Mouse (Mus musculus) granulocyte monocyte progenitor cell, adult 5-6 weeks (primary cell): Measurements from ENCODE around the gene Tnf. TPM values are rescaled to one million over a fixed set of nuclear protein-coding genes. Genes with fewer than 3 reads are reported as not detected.
A peak's percentile ranks its signal among the peaks of the same experiment; 100 is the strongest.

Experiments used
- ATAC-seq: replicated peaks from 2 replicates; pipeline ENCODE4 v1.8.0; 2016; ENCODE audit warnings: mild to moderate bottlenecking, moderate TSS enrichment, inconsistent platforms; ENCODE audit not compliant: poor library complexity, severe bottlenecking
- total RNA-seq, 2 experiments: library from RNA; stranded (forward) in 1 of 2; stranded (reverse) in 1 of 2; fragments of 200-712, 200-1000 nt in 1 of 2; fragments of >200 nt in 1 of 2; fragmentation: Nextera tagmentation in 1 of 2; gene quantifications; 2 replicates each; pipeline ENCODE4 v1.2.3; 2014 to 2017

Gene Tnf
- total RNA-seq, 2 experiments from 2014 or later, result 5.9 to 15.2 TPM

DNA sequence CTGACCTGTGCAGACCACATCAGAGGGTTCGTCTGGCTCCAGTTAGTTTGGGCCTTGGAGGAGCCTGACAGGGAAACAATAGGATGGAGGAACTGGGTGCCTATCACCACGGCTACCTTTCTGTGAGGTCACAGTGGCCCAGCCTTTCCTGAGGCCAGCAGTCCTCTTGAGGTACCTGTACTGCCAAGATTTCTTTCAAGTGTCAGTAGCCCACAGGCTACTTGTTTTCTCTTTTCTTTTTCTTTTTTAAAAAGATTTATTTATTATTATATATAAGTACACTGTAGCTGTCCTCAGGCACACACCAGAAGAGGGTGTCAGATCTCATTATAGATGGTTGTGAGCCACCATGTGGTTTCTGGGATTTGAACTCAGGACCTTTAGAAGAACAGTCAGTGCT lies 25.8 kb downstream of the Tnf start, which contains the start of gene Aif1:
Aif1 (minus strand) TSS at position 101 of the 400 bp plus-strand sequence.
- ATAC-seq, result no peak

DNA sequence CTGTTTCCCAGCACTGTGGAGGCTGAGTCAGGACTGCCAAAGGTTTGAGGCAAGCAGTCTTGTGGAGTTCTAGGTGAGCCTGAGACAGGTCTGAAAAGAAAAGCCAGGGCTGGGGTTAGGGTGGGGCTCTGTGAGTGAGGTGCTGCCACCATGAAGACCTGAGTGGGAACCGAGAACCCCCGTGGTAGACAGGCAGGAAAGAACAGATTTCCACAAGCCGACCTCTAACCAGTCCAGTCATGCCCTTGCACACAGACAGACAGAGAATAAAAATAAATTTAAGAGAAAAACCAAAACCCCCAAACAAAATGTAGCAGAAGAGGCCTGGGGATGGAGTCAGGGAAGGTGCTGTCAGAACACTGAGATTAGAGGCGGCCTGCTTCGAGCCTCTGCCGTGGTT lies 26.4 kb downstream of the Tnf start:
- no peak for ATAC-seq

DNA sequence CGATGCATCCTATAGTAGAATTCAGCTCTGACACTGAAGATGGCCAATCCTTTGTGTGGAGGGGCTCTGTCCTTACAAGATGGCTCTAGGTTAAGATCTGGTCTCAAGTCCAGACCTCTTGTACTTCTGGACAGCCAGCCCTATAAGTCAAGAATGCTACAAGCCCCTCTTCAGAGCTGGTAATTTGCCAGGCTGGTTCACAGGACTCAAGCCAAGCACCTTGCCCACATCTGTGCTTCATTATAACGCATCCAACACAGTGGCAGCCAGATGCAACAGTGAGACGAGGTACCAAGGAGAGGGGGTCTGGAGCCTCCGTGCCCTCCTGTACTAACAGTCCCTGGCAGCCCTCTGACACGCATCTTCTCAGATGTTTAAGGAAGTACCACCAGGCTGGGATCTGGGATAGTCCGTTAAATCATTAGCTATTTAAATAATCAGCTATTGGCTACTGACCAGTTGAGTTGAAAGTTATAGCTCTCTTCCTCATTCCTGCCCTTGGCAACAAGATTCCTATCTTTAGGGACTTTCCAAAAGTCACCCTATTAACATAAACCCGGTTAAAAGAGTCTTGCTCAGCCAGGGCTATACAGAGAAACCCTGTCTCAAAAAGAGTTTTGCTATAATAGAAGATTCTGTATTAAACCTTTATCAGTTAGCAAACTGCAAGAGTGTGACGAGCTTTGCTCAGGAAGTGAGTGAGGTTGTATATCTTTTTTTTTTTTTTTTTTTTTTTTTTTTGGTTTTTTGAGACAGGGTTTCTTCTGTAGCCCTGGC lies 27.4 kb downstream of the Tnf start:
- ATAC-seq, result no peak

DNA sequence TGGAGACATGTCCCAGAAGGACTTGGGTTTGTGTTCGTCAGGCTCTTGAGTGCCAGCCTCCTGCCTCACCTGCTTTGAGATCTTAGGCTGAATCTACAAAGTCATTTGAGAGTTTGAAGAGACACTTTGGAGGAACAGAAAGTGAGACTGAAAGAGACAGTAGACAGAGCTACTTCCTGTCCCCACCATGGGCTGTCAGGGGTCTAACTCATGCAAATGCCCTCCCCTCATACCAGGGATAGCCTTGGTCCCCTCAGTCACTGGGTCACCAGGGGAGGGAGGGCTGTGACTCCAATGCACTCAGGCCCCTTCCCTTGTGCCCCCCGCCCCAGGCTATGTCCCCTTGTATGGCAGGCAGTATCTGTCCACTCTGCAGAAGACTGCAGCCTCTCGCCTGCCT lies 28.5 kb downstream of the Tnf start:
- ATAC-seq, result peak; percentile 63

DNA sequence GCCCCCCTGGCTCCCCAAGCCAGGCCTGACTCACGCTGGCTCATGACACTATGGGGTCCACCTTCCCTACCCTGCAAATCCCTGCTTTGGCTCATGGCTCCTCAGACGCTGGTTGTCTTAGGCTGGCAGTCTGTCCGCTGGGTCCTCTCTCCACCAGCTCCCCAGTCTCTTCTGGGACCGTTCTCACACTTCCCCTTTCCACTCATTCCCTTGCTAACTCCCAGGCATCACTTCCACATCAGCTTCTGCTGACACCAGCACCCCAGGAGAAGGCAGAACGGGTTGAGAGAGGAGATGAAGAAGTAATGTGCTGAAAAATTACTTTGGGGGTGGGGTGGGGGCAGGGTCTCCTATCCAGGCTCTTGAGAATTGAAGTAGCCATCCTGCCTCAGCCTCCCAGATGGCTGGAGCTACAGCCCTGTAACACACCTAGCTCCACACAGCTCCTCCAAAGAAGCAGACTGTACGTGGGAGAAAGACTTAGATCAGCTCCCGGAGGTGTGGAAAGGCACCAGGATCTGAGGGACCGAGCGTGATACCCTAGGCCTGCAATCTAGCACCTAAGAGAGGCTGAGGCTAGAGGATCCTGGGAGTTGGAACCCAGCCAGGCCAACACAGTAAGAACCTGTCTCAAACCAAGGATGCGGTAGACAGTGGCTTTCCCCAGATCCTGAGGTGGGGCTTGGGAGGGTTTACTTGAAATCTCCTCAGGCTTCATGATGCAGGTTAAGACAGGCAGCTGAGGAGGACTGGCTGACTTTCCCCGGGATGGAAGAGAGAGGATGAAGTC lies 29.2 kb downstream of the Tnf start:
- ATAC-seq, result peak; percentile 85

DNA sequence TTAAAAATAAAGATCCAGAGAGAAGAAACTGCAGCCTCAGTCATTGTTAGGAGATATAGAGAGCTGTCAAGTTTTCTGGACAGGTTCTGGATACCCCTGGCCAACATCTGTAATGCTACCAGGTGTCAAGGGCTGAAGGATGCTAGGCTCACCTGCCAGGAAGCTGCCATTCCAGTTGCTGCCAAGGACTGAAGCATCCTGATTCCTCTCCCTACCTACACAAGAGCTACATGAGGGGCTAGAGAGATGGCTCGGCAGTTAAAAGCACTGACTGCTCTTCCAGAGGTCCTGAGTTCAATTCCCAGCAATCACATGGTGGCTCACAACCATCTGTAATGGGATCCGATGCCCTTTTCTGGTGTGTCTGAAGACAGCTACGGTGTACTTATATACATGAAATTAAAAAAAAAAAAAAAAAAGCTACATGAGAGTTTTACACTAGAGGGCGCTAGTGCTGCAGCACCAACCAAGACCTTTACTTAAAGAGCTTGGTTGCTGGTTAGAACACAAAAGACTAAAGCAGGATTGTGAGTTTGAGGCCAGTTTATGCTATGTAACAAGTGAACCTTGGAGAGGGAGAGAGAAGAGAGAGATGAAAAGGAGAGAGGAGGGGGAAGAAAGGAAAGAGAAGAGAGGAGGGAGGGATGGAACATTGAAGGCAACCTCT lies 33.1 kb downstream of the Tnf start:
- no peak for ATAC-seq

DNA sequence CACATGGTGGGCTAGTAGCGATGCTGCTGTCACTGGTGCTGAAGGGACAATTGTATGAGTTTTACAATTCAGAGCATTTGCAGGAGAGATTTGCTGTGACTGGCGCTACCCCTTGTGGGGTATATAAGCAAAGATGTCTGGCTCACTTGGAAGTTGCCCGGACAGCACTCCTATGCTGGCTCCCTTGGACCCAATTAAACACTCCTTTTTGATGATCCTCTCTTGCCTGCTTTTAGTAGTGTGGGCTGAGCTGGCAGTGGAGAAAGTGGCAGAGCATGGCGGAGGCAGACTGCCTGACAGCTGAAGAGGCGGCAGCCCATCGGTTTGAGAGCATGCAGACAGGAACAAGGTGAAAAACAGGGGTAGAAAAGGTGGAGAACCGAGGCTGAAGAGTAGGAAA lies 34.0 kb downstream of the Tnf start:
- ATAC-seq, result no peak

DNA sequence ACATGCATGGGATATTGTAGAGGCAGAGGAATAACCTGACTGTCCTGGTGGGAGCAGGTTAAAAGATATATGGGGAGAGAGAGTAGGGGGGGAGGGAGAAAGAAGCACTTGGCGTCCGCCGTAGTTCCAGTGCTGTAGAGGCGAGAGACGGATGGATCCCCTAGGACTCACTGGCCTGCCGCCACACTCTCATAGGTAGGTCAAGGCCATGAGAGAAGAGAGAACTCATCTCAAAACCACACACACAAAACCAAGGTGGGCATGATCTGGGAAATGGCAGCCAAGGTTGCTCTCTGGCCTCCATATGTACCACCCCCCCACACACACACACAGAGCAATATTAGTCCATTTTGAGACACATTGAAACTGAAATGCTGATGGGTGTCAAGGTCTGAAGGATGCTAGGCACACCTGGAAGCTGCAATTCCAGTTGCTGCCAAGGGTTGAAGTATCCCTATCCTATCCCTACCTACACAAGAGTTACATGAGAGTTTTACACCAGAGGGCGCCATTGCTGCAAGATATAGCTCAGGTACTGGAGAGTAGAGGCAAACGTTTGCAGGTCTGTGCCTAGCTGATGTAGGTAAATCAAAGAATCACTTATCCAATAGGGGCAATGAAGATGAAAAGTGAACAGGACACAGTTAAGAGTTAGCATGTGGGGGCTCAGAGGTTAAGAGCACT lies 35.3 kb downstream of the Tnf start:
- no peak for ATAC-seq

DNA sequence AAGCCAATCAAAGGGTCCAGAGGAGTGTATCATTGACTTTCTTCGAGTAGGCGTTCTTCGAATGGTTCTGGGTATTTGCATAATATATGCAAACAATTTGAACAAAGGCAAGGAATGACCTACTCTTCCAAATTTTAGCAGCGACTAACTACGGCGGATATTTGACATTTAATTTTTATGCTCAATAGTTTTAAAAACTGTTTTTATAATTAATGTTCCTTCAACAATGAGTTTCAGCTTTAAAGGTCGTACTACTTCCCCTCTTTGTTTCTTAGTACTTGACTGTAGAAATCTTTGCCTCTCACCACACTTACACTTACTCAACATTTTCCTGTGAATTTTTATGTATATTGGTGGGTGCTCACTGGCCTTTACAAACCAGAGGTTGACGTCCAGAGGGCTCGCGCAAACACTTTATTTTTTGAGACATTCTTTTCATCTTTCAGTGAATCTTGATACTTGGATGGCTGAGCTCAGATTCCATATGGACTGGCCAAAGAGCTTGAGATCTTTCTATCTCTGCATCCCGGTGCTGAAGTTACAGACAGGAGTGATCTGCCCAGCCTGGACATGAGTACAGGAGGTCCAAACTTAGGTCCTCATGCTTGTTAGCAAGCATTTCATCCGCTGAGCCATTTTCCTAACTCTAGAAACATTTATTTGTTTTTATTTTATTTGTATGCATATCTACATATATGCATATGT lies 36.2 kb downstream of the Tnf start:
- no peak for ATAC-seq

DNA sequence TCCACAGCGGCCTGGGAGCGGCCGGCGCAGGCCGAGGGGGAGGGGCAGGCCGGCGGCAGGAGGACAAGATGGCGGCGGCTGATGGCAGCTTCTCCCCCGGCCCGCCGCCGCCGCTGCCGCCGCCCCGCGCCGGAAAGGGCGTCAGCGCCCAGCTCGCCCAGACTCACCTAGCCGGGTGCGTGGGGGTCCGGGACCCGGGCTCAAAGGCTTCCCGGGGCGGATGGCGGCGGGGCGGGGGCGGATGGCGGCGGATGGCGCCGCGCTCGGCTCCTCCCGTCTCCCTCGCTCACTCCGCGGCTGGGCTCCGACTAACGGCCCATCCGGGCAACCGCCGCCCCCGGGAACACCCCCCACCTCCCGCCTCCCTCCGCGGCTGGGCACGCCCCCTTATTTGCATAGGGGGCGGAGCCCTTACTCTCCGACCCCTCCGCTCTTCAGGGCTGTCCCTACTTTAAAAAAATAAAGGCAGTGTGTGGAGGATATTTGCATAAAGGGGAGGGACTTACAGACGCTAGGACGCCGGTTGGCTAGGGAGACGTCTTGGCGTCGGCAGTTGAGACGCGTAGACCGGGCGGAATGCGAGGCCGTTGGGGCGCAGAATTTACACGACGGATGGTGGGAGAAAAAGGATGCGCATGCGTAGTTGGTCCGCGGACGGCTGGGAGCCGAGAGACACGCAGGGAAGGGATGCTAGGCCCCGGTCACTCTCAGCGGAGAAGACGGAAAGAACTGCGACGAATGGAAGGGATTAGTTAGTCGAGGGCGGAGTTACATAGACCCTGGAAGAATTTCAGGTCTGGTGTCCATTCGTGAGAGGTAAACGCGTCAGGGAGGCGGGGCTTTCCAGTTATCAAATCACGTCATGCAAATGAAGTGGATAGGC lies 37.0 kb downstream of the Tnf start, which contains the start of gene Prrc2a:
Prrc2a (minus strand) TSS at position 330 of the 883 bp plus-strand sequence.
- peak; percentile 86 for ATAC-seq

DNA sequence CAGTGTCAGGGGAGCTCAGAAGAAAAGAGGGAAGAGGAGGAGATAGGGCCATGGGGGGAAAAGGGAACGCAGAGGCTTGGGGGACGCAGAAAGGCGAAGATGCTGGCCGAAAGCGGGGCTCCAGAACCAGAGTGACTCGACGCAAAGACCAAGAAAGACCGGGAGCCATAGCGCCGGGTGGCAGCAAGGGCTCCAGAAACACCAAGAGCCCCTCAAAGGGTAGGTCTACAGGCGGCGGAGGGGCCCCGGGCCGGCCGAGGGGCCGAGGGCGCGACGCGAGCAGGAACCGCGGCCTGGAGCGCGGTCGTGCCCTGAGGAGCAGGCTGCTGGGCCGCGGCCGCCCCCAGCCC lies 37.6 kb downstream of the Tnf start:
- no peak for ATAC-seq

DNA sequence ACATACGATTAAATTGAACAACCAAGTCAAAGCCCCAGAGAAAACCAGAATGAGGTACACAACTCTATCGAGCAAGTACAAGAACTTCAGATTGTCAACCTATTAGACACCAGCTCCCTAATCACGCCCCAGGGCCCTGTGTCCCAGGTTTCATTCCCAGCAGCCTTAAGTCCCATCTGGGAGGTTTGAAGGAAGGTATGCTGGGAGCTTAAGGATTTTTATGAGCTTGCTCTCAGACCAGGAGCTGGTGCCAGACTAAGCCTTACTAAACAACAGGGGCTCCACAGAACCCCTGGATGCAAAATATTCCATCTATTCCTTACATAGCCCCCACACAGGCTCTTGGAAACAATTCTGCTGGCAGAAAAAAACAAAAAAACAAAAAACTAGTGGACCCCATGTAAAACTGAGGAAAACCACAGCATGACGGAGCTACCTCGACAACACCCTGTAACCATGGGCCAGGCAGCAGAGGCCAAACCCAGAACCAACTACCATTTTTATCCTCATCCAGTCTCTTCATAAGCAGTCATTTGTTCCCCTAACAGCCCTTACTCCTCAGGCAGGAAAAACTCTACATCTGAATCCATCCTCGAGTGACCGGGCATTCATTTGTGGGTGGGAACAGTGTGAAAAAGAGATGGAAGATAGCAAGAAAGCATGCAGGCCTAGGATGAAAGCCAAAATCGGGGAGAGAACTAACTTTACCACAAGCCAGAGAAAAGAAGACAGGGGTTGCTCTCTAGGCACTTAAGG lies 38.3 kb downstream of the Tnf start:
- ATAC-seq, result no peak

DNA sequence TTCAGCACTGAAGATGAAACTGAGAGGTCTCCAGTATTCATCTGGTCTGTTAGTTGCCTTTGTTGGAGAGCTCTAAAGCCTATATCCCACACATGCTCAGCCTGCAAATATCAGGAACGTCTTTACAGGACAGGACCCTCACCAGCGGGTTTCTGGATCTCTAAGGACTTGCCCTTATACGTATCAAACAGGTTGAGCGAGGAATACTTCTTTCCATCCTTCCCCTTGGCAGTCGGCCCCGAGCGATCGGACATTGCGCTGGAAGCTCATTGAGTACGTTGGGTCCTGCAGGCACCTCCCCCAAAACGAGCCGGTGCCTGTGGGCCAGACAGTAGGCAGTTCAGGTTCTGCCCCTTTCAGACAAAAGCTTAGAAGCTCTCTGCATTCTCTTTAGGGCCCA lies 39.1 kb downstream of the Tnf start:
- no peak for ATAC-seq

DNA sequence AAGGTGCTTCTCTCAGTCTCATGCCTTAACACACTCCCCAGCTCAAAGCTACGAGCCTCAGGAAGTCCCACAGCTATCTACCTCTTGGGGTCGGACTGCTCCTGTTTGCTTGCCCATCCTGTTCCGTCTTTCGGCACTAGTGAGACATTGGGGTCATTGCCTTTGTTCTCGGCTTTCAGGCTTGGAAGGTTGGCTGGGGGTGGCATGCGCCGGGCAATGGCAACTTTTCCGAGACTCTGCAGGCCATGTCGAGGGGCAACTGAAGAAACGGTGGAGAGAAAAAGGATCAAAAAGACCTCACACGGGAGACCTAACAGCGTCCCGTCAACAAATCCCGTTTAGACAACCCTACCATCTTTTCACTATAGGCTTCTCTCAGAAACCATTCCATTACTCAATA lies 39.7 kb downstream of the Tnf start:
- ATAC-seq, result no peak

DNA sequence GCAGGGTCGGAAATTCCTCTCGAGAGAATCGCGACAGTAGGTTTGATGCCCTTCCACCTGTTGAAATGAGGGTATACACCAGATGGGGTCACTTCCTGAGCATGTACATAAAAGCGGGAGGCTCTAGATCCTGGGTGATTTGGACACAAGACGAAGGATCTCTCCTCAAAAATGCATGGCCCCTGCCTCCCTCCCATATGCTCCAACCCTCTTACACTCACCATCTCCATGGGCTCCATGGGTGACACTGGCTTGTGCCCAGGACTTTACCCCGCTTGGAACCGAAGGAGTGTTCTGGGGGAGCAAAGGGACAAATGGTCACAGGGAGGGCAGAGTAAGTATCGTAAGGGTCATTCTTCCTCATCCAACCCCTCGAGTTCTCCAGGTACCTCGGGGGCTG lies 40.4 kb downstream of the Tnf start:
- no peak for ATAC-seq

DNA sequence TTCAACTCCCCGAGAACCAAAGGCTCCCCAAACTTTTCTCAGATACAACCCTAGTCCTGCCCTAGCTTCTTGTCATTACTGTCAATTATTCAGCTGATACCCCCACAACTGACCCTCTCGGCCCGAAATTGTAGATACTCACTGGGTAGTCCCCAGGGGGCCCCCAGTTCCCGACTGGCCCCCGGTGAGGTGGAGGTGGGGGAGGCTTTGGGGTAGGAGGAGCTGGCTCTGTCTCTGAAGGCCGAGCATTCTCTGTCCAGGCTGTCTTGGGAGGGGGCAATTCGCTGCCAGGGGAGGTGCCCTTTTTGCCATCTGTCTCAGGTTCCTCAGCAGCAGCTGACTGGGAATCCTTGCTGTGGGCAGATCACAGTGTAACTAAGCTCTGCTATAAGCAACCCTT lies 42.2 kb downstream of the Tnf start:
- ATAC-seq, result no peak

DNA sequence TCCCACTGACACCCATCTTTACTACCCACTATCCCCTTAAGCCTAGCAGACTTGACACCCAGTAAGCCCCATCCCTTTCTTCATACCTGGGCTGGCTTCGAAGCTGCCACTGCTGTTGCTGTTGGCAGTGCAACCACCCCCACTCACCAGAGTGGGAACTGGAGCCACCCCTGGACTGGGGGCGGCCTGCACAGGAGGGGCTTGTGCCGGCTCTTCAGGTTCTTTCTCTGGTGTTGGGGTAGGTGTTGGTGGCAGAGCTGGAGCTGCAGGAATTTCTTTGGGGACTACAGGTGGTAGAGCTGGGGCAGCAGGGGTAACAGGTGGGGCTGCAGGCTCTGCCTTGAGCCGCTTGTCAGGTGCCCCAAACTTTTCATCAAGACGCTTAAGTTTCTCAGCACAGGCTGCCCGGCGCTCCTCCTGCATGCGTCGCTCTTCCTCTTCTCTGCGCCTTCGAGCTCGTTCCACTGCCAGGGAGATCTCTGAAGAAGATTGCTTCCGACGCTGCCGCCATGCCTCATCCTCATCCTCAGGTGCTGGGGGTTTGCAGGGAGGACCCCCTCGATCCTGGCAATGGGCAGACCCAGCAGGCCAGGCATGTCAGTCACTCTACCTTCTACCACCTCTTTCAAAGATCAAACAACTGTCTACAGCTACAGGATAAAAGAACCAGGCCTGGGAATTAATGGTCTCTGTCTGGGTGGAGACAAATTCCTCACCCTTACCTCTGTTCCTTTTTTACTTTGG lies 42.8 kb downstream of the Tnf start:
- ATAC-seq, result no peak
